Mouse (Mus musculus): Measurements from ENCODE around the gene Uap1l1.

The Uap1l1 gene

GRCm38 (mm10) chr2:25372644-25373391, 7.3 kb upstream of the Uap1l1 start:
- in situ Hi-C loops (cut with MboI; ENCODE audit: low pct_unique_long_range_greater_than_20kb in 1 of 2, low sequenced_read_pairs in 2 of 2, unreplicated experiment in 1 of 2), result no loop called here

- in situ Hi-C loops (cut with MboI; ENCODE audit: low pct_unique_long_range_greater_than_20kb in 1 of 2, low sequenced_read_pairs in 2 of 2, unreplicated experiment in 1 of 2), result no loop called here
These were observed 6.5 kb upstream of the Uap1l1 start, which contains the start of gene Sapcd2 for GRCm38 (mm10) chr2:25371764-25372643. Sapcd2 (plus strand) TSS chr2:25372321.

- in situ Hi-C loops (cut with MboI; ENCODE audit: low pct_unique_long_range_greater_than_20kb in 1 of 2, low sequenced_read_pairs in 2 of 2, unreplicated experiment in 1 of 2), result no loop called here
These were observed 4.5 kb upstream of the Uap1l1 start for GRCm38 (mm10) chr2:25369996-25370395.

GRCm38 (mm10) chr2:25364761-25365090, 756 bp downstream of the Uap1l1 start:
- in situ Hi-C loops (cut with MboI; ENCODE audit: low pct_unique_long_range_greater_than_20kb in 1 of 2, low sequenced_read_pairs in 2 of 2, unreplicated experiment in 1 of 2), result no loop called here

- in situ Hi-C loops (cut with MboI; ENCODE audit: low pct_unique_long_range_greater_than_20kb in 1 of 2, low sequenced_read_pairs in 2 of 2, unreplicated experiment in 1 of 2), result no loop called here
These were observed 1.2 kb downstream of the Uap1l1 start for GRCm38 (mm10) chr2:25364313-25364712.

GRCm38 (mm10) chr2:25363478-25364178, 1.9 kb downstream of the Uap1l1 start:
- in situ Hi-C loops (cut with MboI; ENCODE audit: low pct_unique_long_range_greater_than_20kb in 1 of 2, low sequenced_read_pairs in 2 of 2, unreplicated experiment in 1 of 2), result no loop called here

GRCm38 (mm10) chr2:25359848-25360247, 5.6 kb downstream of the Uap1l1 start:
- in situ Hi-C loops (cut with MboI; ENCODE audit: low pct_unique_long_range_greater_than_20kb in 1 of 2, low sequenced_read_pairs in 2 of 2, unreplicated experiment in 1 of 2), result no loop called here

GRCm38 (mm10) chr2:25356208-25357079, 9.0 kb downstream of the Uap1l1 start, which contains the start of gene Dpp7:
Dpp7 (minus strand) TSS chr2:25356359.
- in situ Hi-C loops (cut with MboI; ENCODE audit: low pct_unique_long_range_greater_than_20kb in 1 of 2, low sequenced_read_pairs in 2 of 2, unreplicated experiment in 1 of 2), result no loop called here

GRCm38 (mm10) chr2:25355419-25356066, 9.9 kb downstream of the Uap1l1 start:
- in situ Hi-C loops (cut with MboI; ENCODE audit: low pct_unique_long_range_greater_than_20kb in 1 of 2, low sequenced_read_pairs in 2 of 2, unreplicated experiment in 1 of 2), result no loop called here

GRCm38 (mm10) chr2:25354211-25354610, 11.3 kb downstream of the Uap1l1 start:
- in situ Hi-C loops (cut with MboI; ENCODE audit: low pct_unique_long_range_greater_than_20kb in 1 of 2, low sequenced_read_pairs in 2 of 2, unreplicated experiment in 1 of 2), result no loop called here

GRCm38 (mm10) chr2:25350701-25351100, 14.8 kb downstream of the Uap1l1 start:
- in situ Hi-C loops (cut with MboI; ENCODE audit: low pct_unique_long_range_greater_than_20kb in 1 of 2, low sequenced_read_pairs in 2 of 2, unreplicated experiment in 1 of 2), result no loop called here

- in situ Hi-C loops (cut with MboI; ENCODE audit: low pct_unique_long_range_greater_than_20kb in 1 of 2, low sequenced_read_pairs in 2 of 2, unreplicated experiment in 1 of 2), result no loop called here
These were observed 16.0 kb downstream of the Uap1l1 start for GRCm38 (mm10) chr2:25349499-25349898.

- in situ Hi-C loops (cut with MboI; ENCODE audit: low pct_unique_long_range_greater_than_20kb in 1 of 2, low sequenced_read_pairs in 2 of 2, unreplicated experiment in 1 of 2), result no loop called here
These were observed 17.3 kb downstream of the Uap1l1 start for GRCm38 (mm10) chr2:25348162-25348561.

GRCm38 (mm10) chr2:25338303-25338702, 27.2 kb downstream of the Uap1l1 start:
- in situ Hi-C loops (cut with MboI; ENCODE audit: low pct_unique_long_range_greater_than_20kb in 1 of 2, low sequenced_read_pairs in 2 of 2, unreplicated experiment in 1 of 2), result no loop called here

GRCm38 (mm10) chr2:25333569-25333968, 31.9 kb downstream of the Uap1l1 start:
- in situ Hi-C loops (cut with MboI; ENCODE audit: low pct_unique_long_range_greater_than_20kb in 1 of 2, low sequenced_read_pairs in 2 of 2, unreplicated experiment in 1 of 2), result loop anchor here in 1 of 2 experiments (5.0 kb wide), 1 partner anchor 66 kb away; no protein-coding TSS in a partner anchor

GRCm38 (mm10) chr2:25332286-25333160, 33.0 kb downstream of the Uap1l1 start, which contains the start of gene Man1b1:
Man1b1 (plus strand) TSS chr2:25332338.
- in situ Hi-C loops (cut with MboI; ENCODE audit: low pct_unique_long_range_greater_than_20kb in 1 of 2, low sequenced_read_pairs in 2 of 2, unreplicated experiment in 1 of 2), result loop anchor here in 1 of 2 experiments (5.0 kb wide), 1 partner anchor 65 kb away; no protein-coding TSS in a partner anchor
